Mouse (Mus musculus) adrenal gland, postnatal 4 days (tissue): ENCODE data around the gene Slit3. TPM values are rescaled to one million over a fixed set of nuclear protein-coding genes. Genes with fewer than 3 reads are reported as not detected.

Source experiments
- DNase-seq, 2 experiments: peaks; one replicate each; pipeline ENCODE4 v3.0.0; 2021 to 2022; ENCODE audit warnings: low spot score in 2 of 2, mixed read lengths in 2 of 2
- total RNA-seq, 2 experiments: library from RNA; stranded (reverse); gene quantifications; 2 replicates each; pipeline ENCODE4 v1.2.3; 2021

Slit3 gene
- total RNA-seq, 2 experiments from 2014 or later, result 60.3 to 62.2 TPM

DNA sequence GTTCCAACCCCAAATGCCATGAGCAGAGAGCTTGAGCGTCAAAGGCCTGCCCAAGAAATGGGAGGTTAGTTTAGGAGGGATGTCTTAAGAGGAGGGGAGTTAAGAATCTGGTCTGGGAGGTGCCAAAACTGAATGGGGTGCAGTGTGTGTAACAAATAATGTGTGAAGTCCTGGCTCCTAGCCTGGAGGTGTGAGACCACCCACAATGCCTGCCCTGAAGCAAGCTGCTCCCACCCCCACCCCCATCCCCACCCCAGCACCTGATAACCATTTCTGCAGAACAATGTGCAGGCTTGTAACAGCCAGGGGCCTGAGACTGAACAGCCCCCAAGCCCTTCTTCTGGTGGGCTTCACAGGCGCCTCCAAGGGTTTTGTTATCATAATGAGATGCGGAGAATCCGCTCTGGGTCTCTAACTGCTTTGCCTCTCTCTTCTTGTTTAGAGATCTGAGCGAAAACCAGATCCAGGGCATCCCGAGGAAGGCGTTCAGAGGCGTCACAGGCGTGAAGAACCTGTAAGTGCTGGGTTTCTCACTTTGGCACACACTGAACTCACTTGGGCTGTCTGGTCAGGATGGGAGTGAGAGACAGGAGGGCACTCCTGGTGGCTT, 386.9 kb downstream of the Slit3 start:
- no peak for DNase-seq

DNA sequence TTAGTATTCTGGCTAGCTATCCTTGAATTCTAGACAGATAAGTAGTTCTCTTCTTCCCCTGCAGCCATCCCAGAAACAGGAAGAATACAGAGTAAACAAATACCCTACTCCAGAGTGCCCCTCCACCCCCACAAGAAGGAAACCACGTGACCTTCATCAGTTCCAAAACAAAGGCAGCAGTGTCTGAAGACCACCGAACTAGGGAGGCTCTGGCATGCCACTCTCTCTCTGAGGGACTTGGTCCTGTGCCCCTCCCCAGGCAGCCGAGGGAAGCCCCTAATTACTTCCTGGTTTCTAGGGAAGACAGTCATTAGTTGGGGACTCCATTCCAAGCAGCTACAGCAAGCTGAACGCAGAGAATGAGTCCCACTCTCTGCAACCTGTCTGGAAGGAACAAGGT, 391.7 kb downstream of the Slit3 start:
- DNase-seq, result no peak

DNA sequence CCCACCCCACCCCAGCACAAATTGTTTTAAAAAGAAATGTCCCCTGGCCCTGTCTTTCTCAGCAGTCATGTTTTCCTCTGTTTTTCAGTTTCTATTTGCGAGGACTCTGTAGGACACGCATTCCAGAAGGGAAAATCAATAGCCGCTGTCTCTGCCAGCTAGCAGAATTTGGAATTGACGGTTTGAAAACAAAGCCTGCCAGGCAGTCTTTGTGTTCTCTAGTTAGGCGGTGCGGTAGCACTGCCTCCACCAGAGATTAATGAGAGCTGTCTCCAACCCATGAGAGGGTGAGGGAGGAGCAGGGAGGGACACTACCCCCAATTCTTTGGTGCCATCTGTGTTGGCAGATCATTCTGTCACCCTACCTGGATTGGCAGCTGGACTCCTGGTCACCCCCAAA, 392.3 kb downstream of the Slit3 start:
- DNase-seq, result no peak

DNA sequence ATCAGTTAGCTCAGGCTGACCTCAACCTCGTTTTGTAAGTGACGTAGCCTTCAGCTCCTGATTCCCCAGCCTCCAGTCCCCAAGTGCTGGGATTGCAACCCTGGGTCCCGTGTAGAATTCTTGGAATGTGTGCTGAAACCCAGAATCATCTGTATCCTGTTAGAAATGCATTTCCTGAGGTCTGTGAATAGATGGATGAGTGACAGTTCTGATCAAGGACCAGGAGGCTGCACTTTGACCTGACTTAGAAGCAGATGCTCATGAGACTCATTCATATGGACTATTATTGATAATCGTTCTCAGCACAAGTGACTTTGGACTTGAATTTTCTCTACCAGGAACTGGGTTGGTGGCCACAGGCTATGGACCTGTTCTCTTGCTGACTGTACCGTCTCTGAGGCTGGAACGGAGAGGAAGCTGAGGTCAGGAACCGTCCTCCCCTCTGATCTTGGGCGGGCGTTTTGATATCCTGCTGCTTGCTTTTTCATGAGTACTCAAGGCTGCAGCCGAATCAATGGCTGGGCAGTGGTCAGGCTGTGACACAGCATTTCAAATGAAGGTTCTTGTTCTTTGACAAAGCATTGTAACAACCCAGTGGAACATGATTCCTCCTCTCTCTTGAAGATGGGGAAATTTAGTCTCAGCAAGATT, 401.9 kb downstream of the Slit3 start:
- no peak for DNase-seq

DNA sequence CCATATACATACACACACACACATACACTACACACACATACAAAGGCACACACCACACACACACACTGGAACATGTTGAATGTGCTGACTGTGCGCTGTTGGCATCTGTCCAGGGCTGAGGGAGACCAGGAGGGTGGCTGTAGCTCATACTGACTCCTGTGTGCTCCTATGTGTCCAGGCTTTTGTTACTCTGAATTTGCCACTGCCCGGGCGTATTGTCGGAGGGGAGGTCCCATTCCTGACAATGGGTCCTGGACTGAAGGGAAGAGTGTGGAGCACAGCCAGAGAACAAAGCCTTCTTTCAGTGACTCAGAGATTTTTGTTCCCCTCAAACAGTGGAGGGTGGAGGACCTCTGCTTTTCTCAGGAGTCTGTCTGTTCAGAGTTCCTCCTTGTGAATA, 402.7 kb downstream of the Slit3 start:
- no peak for DNase-seq

DNA sequence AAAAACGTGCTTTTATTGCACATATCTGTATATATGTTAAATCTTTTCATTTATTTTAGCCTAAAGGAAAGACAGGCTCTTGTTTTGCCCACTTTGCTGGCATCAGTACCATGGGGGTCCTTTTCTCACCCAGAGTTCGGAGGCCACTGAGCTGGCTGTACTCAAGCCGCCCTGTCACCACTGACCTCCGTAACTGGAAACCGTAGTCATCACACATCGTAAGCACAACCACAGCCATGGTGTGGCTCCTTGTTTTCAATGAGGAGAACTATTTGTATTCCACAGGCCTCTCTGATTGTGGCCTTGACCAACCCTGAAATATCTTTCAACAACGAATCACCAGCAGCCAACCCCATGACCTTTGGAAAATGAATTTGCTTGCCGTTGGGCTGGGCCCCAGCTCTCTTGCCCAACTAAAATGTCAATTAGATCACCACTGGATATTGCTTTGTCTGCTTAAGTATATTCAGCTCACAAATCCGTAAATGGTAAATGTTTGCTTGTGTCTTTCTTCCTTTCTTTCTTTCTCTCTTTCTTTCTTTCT, 405.3 kb downstream of the Slit3 start:
- no peak for DNase-seq

DNA sequence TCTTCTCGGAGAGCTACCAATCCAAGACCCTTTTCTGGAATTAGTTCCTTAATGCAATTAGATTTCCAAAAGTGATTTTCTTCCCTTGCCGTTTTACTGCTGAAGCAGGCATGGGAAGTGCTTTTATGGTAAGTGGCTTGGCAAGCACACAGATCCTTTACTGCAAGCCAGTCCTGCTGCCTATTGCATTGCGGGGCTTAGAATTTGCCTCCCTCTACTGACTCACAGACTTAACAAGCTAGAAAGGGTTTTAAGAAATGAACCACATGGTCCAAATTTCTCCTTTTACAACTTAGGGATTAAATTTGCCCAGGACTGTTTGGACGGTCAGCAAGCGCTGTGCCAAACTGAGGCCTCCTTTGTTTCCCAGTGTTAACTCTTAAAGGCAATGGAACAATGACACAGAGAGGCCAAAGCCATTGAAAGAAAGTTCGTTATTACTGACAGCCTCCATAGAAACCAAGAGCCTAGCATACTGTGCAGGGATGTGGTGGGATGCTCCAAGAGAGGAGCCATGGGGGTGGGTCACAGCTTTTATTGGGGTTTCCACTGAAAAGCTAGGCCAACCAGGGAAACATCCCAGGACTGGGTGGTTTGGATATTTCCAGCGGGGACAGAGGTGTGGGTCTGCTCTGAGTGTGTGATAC, 406.9 kb downstream of the Slit3 start:
- no peak for DNase-seq

DNA sequence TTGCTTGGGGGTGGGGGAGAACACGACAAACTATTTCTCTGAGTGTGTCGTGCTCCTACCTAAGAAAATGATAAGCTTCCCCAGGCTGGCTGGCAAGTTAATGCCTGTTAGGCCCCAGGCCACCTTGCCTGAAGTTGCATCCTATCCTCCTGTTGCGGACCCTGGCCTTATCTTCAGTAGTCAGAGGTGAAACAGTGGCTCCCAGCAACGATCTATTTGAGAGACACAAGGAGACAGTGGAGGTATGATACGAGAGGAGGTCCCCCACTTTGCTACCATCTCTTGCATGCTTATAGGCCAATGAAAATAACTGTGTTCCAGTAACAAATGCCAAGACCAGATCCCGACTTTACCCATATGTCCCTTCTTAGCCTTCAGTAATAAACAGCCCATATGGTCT, 414.0 kb downstream of the Slit3 start:
- DNase-seq, result no peak

DNA sequence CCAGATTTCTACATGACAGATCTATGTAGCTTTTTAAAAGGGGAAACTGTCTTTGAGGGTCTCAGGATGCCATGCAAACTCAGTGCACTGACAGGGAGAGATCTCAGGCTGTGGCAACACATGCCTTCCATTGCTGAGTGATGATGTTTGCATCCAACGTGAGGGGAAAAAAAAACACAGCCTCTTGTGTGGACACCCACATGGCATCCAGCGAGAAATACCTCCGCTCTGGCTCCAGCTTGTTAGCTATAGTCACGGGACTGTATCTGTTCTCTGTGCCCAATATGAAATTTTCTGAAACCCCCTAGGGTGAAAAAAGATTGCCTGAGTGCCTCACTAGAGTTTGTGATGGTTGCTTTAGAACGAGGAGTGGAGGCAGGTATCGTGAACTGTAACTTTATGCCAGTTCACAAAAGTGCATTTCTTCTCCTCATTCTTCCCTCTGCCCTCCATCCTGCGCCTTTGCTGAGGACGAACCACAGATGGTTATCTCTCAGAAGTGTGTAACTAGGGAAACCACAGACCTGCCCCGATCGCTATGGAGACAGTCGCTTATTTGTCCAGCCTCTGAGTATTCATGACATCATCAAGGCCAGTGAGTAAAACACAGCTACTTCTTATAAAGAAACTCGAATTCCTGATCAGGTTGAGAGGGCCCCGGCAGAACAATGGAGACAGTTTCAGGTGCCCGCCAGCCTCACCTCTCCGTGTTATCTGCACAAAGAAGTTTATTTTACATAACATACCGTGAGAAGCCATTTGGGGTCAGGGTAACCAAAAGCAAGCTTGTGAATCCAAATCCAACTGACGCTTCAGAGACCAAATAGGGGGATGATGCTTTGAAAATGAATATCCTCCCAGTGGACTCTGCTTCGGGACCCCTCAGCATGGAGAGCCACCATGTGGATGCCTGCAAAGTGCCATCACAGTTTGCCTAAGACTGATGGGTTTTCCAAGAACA, 416.4 kb downstream of the Slit3 start:
- DNase-seq, result no peak

DNA sequence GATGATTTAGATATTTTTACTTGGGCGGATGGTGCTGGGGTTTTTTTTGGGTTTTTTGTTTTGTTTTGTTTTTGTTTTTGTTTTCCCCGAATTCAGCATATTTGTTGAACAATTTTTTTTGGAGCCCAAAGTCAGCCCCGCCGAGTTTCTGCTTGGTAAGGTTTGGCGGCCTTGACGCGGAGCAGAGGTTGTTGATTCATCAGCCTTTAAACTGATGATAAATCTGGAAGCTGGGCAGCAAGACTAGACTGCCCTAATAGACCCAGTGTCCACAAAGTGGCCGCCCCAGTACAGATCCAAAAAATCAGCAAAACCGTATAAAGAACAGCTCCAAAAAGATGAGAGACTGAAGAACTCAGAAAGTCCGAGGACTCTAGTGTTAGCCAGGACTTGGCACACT, 421.7 kb downstream of the Slit3 start:
- DNase-seq, result no peak

DNA sequence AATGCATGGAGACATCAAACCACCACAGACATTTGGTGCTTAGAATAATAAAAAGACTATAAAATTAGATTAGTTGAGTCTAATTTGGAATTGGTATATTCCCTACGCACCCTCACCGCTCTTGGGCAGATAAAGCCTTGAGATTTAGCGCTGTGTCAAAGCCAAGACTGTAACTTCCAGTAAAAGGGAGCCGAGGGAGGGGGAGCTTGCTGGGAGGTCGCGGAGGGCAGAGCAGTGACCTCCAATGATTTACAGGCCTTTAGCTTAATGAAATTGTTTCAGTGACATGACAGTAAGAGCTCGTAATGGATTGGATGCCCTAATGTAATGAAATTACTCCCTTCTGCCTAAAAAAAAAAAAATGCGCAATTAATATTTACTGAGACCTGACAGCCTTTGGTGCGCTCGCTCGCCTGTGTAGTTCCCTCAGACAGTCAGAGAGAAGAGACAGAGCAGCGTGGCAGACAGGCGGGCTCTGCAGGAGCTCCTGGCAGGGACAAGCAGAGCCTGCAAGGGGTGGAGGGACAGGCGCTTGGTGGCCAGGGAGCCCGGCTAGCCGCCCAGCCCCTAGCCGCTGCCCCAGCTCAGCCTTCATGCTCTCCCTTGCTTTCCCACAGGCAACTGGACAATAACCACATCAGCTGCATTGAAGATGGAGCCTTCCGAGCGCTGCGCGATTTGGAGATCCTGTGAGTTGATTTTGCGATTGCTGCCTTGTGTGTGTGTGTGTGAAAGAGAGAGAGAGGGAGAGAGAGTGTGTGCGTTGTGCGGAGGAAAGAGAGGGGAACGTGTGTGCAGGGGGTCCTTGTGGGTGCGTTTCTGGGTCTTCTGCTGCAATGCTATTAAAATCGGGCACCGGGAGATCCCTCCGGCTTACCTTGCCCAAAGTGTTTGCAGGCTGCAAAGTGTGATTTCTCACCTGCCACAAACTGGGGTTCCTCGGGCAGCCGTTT, 423.4 kb downstream of the Slit3 start:
- DNase-seq, result no peak

DNA sequence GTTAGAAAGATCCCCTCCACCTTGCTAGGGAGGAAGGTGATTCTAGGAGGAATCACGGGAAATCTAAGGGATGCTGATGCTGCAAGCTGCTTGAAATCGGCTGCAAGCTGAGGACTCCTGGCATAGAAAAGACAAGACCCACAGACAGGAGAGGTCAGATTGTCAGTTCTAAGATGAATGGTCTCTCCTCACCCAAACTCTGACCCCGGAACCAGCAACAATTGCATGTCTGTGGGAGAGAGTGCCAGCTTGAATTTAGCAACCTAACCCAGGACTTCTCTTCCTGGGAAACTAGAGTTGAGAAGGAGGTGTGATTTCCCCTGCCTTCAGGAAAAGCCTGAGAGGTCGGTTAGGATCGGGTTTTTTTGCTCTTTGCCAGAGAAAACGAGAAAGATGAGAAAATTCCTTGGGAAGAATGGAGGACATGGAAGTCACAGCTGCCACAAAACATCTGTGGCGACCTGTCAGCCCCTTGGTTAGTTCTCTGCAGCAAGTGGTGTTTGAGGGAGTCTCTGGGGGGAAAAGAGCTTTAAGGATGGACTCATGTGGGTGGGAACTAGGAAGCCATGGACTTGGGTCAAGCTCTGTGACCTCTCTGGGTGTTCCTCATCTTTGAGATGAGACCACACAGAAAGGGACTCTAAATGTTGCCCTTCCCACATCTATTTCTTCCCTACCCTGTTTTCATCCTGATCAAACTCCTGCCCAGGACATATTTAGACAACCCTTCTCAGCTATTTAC, 425.2 kb downstream of the Slit3 start:
- no peak for DNase-seq

DNA sequence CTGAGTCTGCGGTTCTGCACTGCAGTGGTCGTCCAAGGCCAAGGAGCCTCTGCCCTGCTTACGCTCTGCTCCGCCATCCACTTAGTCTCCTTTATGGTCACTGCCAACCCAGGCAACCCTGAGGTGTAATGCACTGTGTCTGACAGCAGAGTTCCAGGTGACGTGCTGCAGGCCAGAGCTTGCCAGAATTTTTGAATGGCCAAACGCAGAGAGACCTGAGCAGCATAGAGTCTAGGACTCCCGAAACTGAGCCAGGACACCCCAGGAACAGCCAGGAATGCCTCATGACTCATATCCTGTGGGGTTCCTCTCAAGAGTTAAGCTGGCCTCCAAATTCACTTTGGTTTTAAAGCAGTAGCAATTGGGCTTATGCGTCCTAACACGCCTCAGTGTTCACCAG, 429.0 kb downstream of the Slit3 start:
- DNase-seq, result no peak

DNA sequence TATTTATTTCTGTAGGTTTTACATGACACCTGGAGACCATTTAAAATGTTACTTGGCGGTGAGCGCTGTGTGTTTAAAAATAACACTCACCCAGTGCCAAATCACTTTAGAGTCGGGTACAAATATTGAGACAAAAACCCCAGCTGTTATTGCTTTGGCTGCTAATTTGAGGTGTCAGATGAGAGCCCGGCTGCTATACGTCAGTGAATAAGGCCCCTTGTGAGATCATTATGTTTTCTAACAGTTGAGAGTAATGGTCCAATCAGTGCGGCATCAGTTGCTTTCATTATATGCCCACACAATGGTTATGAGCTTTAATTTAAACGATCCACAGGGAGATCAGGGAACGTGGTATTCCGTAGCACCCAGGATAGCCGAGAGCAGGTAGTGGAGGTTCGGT, 435.2 kb downstream of the Slit3 start:
- DNase-seq, result no peak

DNA sequence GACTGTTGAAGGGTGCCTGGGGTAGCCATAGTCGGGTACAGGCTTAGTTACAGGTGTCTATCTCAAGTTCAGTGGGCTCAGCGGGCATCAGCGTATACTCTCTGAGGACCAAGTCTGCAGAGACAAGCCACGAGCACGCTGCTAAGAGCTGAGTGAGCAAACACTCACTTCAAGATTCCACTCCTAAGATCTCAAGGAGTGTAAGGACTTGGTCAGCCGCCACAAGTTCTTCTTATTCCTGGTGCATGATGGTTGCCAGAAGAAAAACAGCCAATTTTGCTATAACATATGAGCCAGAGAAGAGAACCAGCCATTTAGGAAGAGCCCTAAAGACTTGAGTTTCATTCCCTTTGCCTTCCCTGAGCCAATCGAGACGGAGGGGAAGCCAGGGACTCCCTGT, 436.5 kb downstream of the Slit3 start:
- DNase-seq, result no peak

DNA sequence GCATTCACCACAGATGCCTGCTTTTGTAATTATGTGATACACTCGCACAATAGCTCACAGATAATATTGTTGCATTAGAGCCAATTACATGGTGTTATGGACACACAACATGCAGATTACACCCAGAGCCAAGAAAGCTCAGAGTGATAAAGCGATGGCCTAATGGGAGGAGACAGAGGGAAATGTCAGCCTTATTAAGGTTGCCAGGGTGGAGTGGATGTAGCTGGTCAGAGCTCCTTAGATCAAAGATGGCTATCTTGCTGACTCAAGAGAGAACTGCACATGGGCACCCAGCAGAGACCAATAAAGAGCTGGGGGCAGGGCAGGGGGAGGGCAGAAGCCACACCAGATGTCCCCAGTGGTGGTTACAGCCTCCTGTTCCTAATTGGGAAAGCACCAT, 437.3 kb downstream of the Slit3 start:
- DNase-seq, result no peak

DNA sequence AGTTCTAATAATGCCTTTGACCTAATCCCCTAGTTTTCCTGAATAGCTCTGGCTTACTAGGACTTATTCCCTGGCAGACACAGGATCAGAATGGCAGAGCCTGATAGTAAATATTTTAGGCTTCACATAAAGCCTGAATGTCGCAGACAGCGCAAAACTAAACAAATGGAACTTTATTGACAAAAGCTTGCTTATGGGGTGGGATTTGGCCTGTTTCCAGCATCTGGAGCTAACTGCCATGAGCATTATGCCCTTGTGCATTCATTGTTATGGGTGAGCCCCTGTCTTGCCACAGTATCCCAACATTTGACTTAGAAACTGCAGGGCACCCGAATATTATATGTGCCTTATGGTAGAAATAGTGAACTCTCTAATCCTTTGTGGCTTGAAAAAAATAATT, 438.4 kb downstream of the Slit3 start:
- DNase-seq, result no peak

DNA sequence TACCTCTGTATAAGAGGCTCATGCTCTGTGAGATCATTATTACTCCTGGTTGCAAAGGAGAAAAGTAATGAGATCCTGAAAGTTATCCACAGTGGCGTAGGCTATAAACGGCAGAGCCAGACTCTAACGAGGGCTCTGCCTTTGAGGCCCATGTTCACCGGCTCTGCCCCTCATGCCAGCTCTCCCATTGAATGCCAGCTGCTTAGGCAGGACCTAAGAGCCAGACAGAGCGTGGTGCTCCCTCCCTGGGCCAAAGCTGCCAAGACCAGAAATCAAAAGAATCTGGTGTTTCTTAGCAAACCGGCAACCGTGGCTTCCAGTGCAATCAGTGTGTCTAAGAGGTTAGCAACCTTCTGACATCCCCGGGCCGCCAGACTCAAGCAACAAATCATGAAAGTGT, 440.7 kb downstream of the Slit3 start:
- no peak for DNase-seq

DNA sequence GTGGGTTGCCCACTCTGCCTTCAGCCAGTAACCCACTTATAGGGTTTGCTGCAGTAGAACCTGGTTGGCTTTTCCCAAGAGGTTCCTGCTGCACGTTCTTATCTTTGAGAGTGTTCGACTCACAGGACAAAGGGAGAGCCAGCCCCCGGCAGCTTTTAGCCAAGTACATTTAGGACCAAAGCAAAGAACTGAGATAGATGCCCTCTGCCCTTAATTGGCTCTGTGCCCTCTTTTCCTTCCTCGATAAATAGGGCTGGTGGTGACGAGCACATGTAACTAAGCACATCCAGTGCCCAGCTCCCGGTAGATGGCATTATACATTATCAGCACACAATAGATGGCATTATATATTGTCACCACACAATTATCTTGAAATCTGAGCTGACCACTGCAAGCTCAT, 444.3 kb downstream of the Slit3 start:
- no peak for DNase-seq

DNA sequence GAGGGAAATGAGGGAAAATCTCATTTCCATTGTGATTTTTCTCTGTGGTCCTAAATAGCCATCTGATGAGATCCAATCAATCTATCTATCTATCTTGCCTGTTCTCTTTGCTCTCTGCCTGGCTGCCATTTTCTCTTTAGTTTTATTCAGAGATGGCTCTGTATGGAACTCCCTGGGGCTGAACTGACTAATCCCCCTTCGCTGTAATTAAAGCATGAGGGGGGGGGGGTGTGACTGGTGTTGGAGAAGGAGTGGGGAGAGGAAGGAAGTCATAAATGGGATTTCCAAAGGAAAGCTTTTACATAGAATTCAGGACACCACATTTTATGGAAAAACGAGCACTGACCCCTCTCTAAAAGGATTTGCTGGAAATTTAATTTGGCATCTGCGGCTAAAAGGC, 445.7 kb downstream of the Slit3 start:
- DNase-seq, result no peak
